Mouse (Mus musculus) liver, adult 2 months (tissue): Measurements from ENCODE around the gene Il10rb.

Experiments used
- CTCF ChIP-seq: fragments of 200-500 bp; IDR thresholded peaks from 2 replicates; pipeline ENCODE4 v1.5.1; 2011; ENCODE audit warnings: low read depth, low read length, control low read depth
- POLR2A ChIP-seq: fragments of 200-500 bp; IDR thresholded peaks from 2 replicates; pipeline ENCODE4 v1.6.1; 2011; ENCODE audit warnings: low read length, control low read depth; ENCODE audit not compliant: insufficient read depth; ENCODE audit errors: extremely low read depth

GRCm38 (mm10) chr16:91443211-91443611 is 37.2 kb downstream of the Il10rb start:
- TF ChIP-seq POLR2A (no peak), CTCF (no peak)
